Mouse (Mus musculus) spleen, postnatal 36 days (tissue): ENCODE data around the gene Smg6.
A peak's percentile ranks its signal among the peaks of the same experiment; 100 is the strongest.

Source experiments
- DNase-seq, 2 experiments: peaks; one replicate each; pipeline ENCODE4 v3.0.0; 2022; ENCODE audit warnings: low spot score in 2 of 2, mixed read lengths in 1 of 2

Smg6 gene

GRCm38 (mm10) chr11:74927236-74927725 is 1.7 kb downstream of the Smg6 start:
- DNase-seq = no peak

- DNase-seq = no peak
These were observed 3.5 kb downstream of the Smg6 start for GRCm38 (mm10) chr11:74929111-74929510.

- no peak for DNase-seq
These were observed 4.8 kb downstream of the Smg6 start for GRCm38 (mm10) chr11:74930391-74930790.

- peak in 1 of 2 experiments; percentile 47 for DNase-seq
These were observed 20.7 kb downstream of the Smg6 start for GRCm38 (mm10) chr11:74946348-74946747.

GRCm38 (mm10) chr11:74954901-74955300 is 29.3 kb downstream of the Smg6 start:
- DNase-seq = peak in 1 of 2 experiments; percentile 4

- no peak for DNase-seq
These were observed 30.4 kb downstream of the Smg6 start for GRCm38 (mm10) chr11:74956006-74956405.

GRCm38 (mm10) chr11:74957600-74957999 is 32.0 kb downstream of the Smg6 start:
- no peak for DNase-seq

GRCm38 (mm10) chr11:74959501-74959900 is 33.9 kb downstream of the Smg6 start:
- DNase-seq = no peak

GRCm38 (mm10) chr11:74960031-74960551 is 34.5 kb downstream of the Smg6 start:
- peak in 1 of 2 experiments; percentile 5 for DNase-seq

GRCm38 (mm10) chr11:74961953-74962352 is 36.3 kb downstream of the Smg6 start:
- no peak for DNase-seq

GRCm38 (mm10) chr11:74962846-74963407 is 37.3 kb downstream of the Smg6 start:
- DNase-seq = no peak

- DNase-seq = no peak
These were observed 39.9 kb downstream of the Smg6 start for GRCm38 (mm10) chr11:74965516-74965915.

GRCm38 (mm10) chr11:74973290-74974157 is 47.9 kb downstream of the Smg6 start:
- no peak for DNase-seq

GRCm38 (mm10) chr11:74974615-74975014 is 49.0 kb downstream of the Smg6 start:
- DNase-seq = no peak

- no peak for DNase-seq
These were observed 51.4 kb downstream of the Smg6 start for GRCm38 (mm10) chr11:74976835-74977687.

- DNase-seq = peak; percentile 60 to 63
These were observed 55.8 kb downstream of the Smg6 start for GRCm38 (mm10) chr11:74981464-74981863.

GRCm38 (mm10) chr11:74982241-74982640 is 56.6 kb downstream of the Smg6 start:
- DNase-seq = no peak

- no peak for DNase-seq
These were observed 62.5 kb downstream of the Smg6 start for GRCm38 (mm10) chr11:74988162-74988561.

GRCm38 (mm10) chr11:74989047-74989446 is 63.4 kb downstream of the Smg6 start:
- no peak for DNase-seq

GRCm38 (mm10) chr11:74990501-74990900 is 64.9 kb downstream of the Smg6 start:
- DNase-seq = no peak

- no peak for DNase-seq
These were observed 65.7 kb downstream of the Smg6 start for GRCm38 (mm10) chr11:74991290-74991689.
